Mouse (Mus musculus): ENCODE measurements around the gene Nfatc4. TPM values are rescaled to one million over a fixed set of nuclear protein-coding genes. Genes with fewer than 3 reads are reported as not detected.

Gene Nfatc4
- 5.7 and 7.3 TPM in 2 replicates for polyA plus RNA-seq (2012; rRNA removed)

DNA sequence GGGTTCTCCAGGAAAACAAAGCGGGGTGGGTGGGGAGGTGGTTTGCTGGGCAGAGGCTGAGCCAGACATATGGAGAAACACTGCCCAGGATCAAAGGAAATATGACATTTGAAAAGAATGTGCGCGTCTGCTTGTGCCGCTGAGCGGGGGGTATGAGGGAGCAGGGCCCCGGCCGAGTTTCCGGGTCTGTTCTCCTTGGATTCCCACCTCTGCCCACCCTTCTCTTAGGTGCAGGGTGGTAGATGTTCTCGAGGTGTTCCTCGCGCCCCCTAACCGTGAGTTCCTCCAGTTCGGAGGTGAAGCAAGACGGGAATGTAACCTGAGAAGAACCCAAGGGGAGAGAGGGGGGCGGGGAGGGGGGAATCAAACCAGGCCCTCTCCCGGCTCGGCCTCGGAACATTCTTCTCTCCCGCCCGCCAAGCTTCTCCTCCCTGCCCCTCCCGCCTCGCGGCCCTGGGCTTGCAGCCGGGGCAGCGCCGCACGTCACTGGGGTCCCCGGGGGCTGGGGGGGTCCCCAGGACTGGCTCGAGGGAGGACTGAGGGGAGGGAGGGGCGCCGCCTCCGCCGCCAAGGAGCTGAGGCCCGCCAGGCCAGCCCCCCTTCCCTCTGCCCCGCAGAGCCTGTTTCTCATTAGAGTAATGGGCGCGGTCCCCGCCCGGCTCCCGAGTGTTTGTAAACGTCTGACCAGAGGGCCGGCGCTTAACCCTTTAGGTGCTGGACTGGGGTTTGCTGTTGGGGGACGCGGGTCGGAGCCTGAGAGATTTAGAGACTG, at the start of gene Nfatc4:
Gene Nfatc4, plus strand, starts transcription at position 154 of the 772 bp plus-strand sequence.
- 1% methylated on average over 46 of the region's 46 CpGs for WGBS
- no peak for DNase-seq (ENCODE audit: low read depth, low spot score)

DNA sequence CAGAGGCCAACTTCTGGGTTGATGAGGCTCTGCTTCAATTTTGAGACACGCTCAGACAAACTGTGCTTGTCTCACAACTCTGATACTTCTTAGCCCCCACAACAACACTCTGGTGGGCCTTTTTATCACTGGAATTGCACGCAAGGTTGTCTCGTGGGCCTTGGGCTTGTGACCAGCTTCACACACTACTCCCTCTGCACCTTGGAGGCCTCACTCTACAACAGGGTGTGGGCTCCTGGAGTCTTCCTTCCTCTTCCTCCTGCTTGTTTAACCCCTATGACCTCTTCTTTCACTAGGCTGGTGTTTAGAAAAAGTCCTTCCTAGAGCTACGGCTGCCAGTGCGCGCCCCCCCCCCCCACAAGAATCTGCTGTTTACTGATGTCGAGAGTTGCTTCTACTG, 46.2 kb upstream of the Nfatc4 start:
- whole genome bisulfite sequencing: 51% methylated on average over 7 of the region's 7 CpGs
- no peak for DNase-seq (ENCODE audit: low read depth, low spot score)

GRCm38 (mm10) chr14:55777176-55777575, 45.8 kb upstream of the Nfatc4 start:
- WGBS: 28% methylated on average over 3 of the region's 3 CpGs
- DNase-seq (ENCODE audit: low read depth, low spot score): no peak

DNA sequence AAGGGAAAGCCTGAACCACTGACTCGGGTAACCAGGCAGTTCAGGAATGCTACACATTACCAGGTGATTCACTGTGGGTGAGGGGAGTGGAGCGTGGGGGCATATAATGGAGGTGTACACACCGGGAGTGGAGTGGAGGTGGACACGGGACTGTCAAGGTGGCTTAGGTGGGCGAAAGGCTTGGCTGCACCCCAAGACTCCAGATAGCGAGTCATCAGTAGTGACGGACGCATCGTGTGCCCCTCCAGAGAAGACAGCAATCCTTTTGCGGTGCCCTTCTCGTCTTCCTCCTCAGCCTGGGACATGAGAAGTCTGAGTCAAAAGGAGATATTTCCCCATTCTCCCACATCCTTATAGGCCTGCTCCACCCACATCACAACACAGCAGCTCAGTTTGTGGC, 45.1 kb upstream of the Nfatc4 start:
- WGBS: 88% methylated on average over 11 of the region's 11 CpGs
- no peak for DNase-seq (ENCODE audit: low read depth, low spot score)

DNA sequence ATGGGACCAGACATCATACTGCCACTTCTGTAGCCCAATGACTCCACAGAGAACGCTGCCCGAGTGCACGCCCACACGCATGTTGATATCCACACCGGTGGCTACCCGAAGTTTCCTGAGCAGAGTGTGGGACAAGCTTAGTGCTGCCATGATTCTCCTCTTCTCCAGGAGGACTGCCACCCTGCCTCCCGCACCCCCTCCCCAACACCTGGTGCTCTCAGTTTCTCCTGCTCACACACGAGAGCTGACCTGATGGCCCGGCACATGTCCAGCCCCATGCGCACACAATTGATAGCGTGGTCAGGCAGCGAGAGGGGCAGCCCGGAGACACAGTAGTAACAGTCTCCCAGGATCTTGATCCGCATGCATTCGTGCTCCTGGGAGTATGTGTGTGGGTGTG, 44.3 kb upstream of the Nfatc4 start:
- 90% methylated on average over 15 of the region's 15 CpGs for WGBS
- DNase-seq (ENCODE audit: low read depth, low spot score): no peak

DNA sequence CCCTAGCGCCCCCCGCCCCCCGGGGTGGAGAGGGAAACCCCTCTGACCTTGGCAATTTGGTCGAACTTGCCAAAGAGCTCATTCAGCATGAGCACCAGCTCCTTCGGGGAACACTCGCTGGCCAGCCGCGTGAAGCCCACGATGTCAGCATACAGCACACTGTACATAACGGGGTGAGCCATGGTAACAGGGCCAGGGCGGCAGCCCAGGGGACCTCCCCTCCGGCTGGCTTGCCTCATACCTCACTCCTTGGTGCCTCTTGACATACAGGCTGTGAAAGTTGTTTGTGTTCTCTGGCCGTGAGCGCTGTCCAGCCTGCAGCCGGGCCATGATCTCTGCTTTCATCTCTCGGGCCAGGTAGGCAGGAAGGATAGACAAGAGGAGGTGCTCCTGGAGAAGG, 43.3 kb upstream of the Nfatc4 start:
- WGBS: 75% methylated on average over 16 of the region's 16 CpGs
- no peak for DNase-seq (ENCODE audit: low read depth, low spot score)

GRCm38 (mm10) chr14:55780736-55781135, 42.2 kb upstream of the Nfatc4 start:
- no peak for DNase-seq (ENCODE audit: low read depth, low spot score)
- WGBS: 84% methylated on average over 11 of the region's 11 CpGs

DNA sequence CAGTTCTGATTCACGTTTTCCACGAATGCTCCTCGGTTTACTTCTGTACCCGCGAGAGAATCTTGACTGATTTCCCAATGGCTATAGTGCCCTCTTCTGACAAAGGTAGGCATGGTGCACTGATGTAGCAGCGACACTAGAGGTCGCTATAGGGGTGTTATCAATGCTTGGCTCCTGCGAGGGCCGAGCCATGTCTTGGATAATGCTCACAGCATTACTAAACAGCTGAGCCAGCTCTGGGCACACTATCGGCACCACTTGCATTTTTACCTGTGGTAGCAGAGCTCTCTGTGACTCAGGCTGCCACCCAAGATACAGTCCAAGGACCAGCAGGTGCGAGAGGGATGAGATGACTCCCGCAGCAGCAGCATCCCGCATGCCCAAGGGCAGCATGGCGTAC, 41.6 kb upstream of the Nfatc4 start:
- no peak for DNase-seq (ENCODE audit: low read depth, low spot score)
- 19% methylated on average over 14 of the region's 14 CpGs for WGBS

DNA sequence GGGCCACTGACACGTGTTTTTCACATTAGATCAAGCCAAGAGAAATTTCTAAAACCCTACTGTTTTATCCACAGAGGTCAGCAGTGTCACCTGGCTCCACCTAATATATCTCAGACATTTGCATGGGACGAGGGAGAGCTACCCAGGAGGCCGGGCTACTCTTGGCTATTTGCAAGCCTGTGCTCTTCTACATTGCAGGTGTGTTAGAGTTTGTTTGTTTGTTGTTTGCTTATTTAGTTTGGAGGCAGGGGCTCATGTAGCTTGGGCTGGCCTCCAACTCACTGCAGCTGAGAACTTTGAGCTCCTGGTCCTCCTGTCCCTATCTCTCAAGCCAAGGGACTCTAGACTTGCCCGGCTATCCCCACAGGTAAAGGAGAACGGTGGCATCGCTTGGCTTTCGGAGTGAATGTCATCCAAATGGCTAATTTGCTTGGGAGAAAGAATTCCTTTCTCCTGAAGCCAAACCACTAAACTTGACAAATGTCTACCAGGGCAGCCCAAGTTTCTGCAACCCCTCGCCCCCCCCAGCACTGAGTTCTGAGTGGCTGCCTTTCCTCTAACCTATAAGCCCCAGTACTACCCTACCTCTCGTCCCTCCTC, 40.5 kb upstream of the Nfatc4 start:
- 64% methylated on average over 9 of the region's 9 CpGs for WGBS
- no peak for DNase-seq (ENCODE audit: low read depth, low spot score)

- DNase-seq (ENCODE audit: low read depth, low spot score): no peak
- WGBS: 34% methylated on average over 31 of the region's 31 CpGs
Measured at GRCm38 (mm10) chr14:55783171-55783957, 39.6 kb upstream of the Nfatc4 start.

- 55% methylated on average over 13 of the region's 13 CpGs for WGBS
Measured at GRCm38 (mm10) chr14:55783958-55784235, 39.0 kb upstream of the Nfatc4 start, which contains the start of gene Adcy4. Gene Adcy4, minus strand, starts transcription at chr14:55784095.

DNA sequence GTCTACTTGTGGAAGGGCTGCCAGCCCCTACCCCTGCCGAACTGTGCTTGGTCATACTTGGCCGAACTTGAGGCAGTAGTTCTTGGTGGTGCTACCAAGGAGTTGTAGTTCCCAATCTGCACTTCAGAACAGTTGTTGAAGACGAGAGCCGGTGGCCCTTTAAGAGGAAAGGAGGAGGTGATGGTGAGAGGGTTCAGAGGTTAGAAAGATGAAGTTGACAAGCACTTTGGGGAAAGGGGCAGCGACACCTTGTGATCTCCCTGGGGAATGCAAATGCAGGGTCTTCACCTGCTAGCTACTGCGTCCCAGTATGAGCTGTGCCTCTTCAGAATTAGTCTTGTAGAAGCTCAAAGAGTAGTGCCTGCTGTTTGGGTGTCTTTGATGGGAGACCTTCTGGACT, 37.7 kb upstream of the Nfatc4 start:
- 66% methylated on average over 6 of the region's 6 CpGs for WGBS
- no peak for DNase-seq (ENCODE audit: low read depth, low spot score)

More at GRCm38 (mm10) chr14:55783958-55784235, 39.0 kb upstream of the Nfatc4 start, which contains the start of gene Adcy4:
- no peak for DNase-seq (ENCODE audit: low read depth, low spot score)

- no peak for DNase-seq (ENCODE audit: low read depth, low spot score)
- 64% methylated on average over 11 of the region's 11 CpGs for WGBS
Measured at GRCm38 (mm10) chr14:55787731-55788130, 35.2 kb upstream of the Nfatc4 start.

DNA sequence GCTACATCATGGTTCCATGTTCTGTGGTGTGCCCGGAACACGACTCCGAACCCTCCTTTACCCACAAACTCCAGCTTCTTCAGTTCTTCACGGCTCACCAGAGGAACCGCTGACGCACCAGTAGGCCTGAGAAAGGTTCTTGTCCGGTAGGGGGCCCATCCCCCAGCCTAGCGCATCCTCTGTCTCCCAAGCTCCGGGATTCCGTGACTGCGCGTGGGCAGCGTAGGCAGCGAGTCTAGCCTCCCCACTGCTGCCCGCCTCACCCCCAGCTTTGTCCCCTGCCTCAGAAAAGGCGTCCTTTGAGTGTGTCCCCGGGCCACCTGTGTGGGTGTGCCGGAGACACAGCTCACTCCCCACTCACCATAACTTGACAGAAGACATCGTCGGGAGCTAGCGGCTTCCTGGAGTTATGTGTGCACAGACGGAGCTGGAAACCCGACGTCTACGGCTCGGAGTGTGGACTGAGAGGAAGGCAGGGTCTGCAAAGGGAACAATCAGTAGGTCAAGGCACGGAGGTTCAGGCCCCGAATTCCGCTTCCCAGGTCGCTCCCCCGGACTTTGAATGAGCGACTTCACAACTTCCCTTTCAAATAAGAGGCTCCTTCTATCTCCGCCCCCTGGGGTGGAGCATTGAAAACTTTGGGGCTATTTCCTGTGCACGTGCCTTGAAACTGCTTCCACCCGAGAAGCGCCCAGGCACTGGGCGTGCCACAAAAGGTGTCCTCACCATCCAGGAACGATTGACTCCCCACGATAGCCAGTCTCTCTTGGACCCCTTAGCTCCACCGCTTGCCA, 34.5 kb upstream of the Nfatc4 start, which contains the start of gene Ripk3:
Gene Ripk3, minus strand, starts transcription at position 610 of the 795 bp plus-strand sequence.
- WGBS: 5% methylated on average over 40 of the region's 40 CpGs

DNA sequence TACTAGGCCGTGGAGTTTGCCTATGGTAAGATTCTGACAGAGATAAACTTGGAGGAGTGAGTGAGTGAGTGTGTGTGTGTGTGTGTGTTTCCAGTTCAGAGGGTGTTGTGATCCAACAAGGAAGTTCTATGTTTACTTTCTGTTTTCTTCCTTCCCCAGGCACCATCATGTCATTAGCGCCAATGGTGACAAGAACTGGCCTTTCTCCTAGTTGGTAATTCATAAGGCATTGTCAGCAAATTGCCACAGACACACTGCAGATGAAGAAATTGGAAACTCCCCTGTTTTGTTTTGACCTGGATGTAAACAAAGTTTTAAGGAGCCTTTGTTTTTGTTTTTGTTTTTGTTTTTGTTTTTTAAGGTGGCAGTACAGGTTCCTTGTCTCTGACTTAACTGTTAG, 29.5 kb upstream of the Nfatc4 start:
- no peak for DNase-seq (ENCODE audit: low read depth, low spot score)
- WGBS: 26% methylated on average over 2 of the region's 2 CpGs

More for the DNA sequence above, 34.5 kb upstream of the Nfatc4 start, which contains the start of gene Ripk3:
- peak; percentile 73 for DNase-seq (ENCODE audit: low read depth, low spot score)

DNA sequence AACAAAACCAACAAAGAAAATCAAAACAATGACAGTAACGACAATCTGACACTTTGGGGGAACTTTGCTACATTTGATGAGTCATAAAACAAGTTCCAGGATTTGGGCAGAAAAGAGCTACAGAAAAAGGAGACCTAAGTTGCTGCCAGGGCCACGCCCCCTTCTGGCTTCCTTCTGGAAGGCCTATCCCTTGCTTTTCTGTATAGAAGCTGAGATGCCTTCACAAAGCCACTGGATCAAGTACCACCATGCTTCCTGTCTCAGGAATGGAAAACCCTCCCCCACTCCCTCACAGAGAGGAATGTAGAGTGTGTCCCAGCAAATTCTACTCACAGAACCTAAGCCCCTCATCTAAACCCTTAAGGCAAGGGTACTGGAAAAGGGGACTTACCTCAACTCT, 29.0 kb upstream of the Nfatc4 start:
- no peak for DNase-seq (ENCODE audit: low read depth, low spot score)
- 52% methylated on average over 2 of the region's 2 CpGs for WGBS

DNA sequence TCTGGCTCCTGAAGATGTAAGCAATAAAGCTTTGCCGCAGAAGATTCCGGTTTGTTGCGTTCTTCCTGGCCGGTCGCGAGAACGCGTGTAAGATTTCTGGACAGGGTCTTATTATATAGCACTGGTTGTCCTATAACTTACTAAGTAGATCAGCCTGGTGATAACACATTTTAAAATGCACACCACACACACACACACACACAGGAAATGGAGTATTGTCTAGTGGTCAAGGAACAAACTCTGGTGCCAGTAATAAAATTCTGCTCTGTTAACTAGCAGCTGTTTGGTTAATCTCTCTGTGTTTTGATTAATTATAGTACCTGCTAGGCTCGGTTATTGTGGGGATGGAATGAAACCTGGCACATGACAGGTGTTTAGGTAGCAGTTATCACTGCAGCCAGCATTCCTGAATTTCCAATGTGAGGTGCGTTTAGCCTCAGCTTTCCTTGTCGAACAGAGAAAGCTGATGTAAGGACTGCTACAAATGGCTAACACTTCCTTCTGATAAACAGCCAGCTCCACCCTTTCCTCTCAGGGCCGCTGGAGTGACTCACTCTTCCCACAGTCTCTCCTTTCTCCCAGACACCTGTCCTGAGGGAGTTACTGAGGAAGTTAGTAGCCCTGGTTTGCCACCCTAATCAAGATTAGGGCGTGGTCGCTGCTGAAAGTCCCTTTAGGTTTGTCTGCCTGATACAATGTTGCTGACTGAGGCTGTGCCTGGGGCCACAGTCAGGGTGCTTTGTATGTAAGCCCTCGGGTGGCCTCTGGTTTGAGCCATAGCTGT, 27.4 kb upstream of the Nfatc4 start:
- 37% methylated on average over 15 of the region's 15 CpGs for WGBS
- peak; percentile 72 for DNase-seq (ENCODE audit: low read depth, low spot score)

GRCm38 (mm10) chr14:55814885-55815284, 8.1 kb upstream of the Nfatc4 start:
- WGBS: 16% methylated on average over 16 of the region's 16 CpGs
- DNase-seq (ENCODE audit: low read depth, low spot score): peak; percentile 60

- 11% methylated on average over 17 of the region's 17 CpGs for WGBS
- peak; percentile 58 for DNase-seq (ENCODE audit: low read depth, low spot score)
Measured at GRCm38 (mm10) chr14:55815310-55815751, 7.6 kb upstream of the Nfatc4 start.

All from large intestine, adult 2 months (tissue).